Mouse (Mus musculus): ENCODE measurements at regions not wholly inside any gene's neighbourhood (a gene's known extent, or its start where the extent isn't known, plus 50 kb on each side); places are given as distances from the start of the nearest gene placed in this dataset.

DNA sequence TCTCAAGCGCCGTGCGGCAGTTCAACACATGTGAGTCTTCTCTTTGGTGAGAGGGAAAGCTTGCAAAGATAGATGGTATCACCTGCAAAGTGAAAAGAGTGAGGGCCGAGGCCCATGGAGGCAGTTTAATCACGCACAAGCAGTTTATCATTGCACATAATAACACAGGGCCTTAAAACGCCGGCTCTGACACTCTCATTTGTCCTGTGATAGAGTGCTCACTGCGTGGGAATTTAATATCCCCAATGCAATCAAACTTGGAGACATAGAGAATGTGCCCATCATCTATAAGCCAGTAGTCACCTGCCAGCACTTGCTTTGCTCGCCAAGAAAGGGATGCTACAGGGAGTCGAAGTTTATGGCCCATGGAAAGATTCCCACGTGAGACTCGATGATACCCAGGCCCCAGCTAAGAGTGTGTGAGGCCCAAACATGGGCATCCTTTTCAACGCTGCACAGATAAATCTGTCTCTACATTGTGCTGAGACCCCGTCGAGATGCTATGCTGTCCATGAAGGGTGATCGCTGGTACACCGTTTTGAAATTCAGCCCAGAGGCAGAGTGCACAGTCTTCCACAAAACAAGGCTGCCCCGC, 182.6 kb downstream of the S1pr1 start:
- TF ChIP-seq CTCF (conservative IDR thresholded peaks at IDR 0.05; ENCODE audit: low read length) (no peak), NANOG (IDR thresholded peaks at IDR 0.05; ENCODE audit: borderline replicate concordance, low read length) (no peak), POU5F1 (IDR thresholded peaks at IDR 0.05; ENCODE audit: borderline replicate concordance, low read length) (no peak)
